Mouse (Mus musculus) kidney, postnatal 36 days (tissue): ENCODE results near the gene Cpa4.

Source experiments
- DNase-seq, 2 experiments: peaks; one replicate each; pipeline ENCODE4 v3.0.0; 2021 to 2022; ENCODE audit warnings: mixed read lengths in 2 of 2

Cpa4 gene

GRCm38 (mm10) chr6:30594364-30594763 lies 26.2 kb downstream of the Cpa4 start:
- DNase-seq = no peak

GRCm38 (mm10) chr6:30596230-30596898 lies 28.2 kb downstream of the Cpa4 start:
- no peak for DNase-seq

- peak; percentile 5 to 33 for DNase-seq
Measured at GRCm38 (mm10) chr6:30600033-30600432, 31.9 kb downstream of the Cpa4 start.

GRCm38 (mm10) chr6:30600995-30601394 lies 32.8 kb downstream of the Cpa4 start:
- no peak for DNase-seq

GRCm38 (mm10) chr6:30604342-30604867 lies 36.2 kb downstream of the Cpa4 start:
- DNase-seq = no peak

GRCm38 (mm10) chr6:30605111-30605510 lies 36.9 kb downstream of the Cpa4 start:
- DNase-seq = no peak

- DNase-seq = no peak
Measured at GRCm38 (mm10) chr6:30605672-30606071, 37.5 kb downstream of the Cpa4 start.

GRCm38 (mm10) chr6:30610710-30611109 lies 42.5 kb downstream of the Cpa4 start, which contains the start of gene Cpa5:
Gene Cpa5, plus strand, starts transcription at chr6:30611010.
- no peak for DNase-seq

- DNase-seq = no peak
Measured at GRCm38 (mm10) chr6:30611212-30611611, 43.0 kb downstream of the Cpa4 start.

- DNase-seq = no peak
Measured at GRCm38 (mm10) chr6:30614251-30614650, 46.1 kb downstream of the Cpa4 start.

- DNase-seq = no peak
Measured at GRCm38 (mm10) chr6:30615741-30616140, 47.6 kb downstream of the Cpa4 start.

GRCm38 (mm10) chr6:30616491-30616941 lies 48.3 kb downstream of the Cpa4 start:
- DNase-seq = no peak

GRCm38 (mm10) chr6:30617020-30617958 lies 49.1 kb downstream of the Cpa4 start:
- DNase-seq = peak; percentile 8 to 34

GRCm38 (mm10) chr6:30617959-30618590 lies 49.9 kb downstream of the Cpa4 start:
- no peak for DNase-seq

- no peak for DNase-seq
Measured at GRCm38 (mm10) chr6:30618735-30619134, 50.6 kb downstream of the Cpa4 start.

- DNase-seq = no peak
Measured at GRCm38 (mm10) chr6:30619606-30620005, 51.4 kb downstream of the Cpa4 start.

- no peak for DNase-seq
Measured at GRCm38 (mm10) chr6:30620591-30620990, 52.4 kb downstream of the Cpa4 start.

- DNase-seq = no peak
Measured at GRCm38 (mm10) chr6:30620994-30621393, 52.8 kb downstream of the Cpa4 start.

GRCm38 (mm10) chr6:30621986-30622389 lies 53.8 kb downstream of the Cpa4 start:
- no peak for DNase-seq

GRCm38 (mm10) chr6:30624763-30625162 lies 56.6 kb downstream of the Cpa4 start:
- no peak for DNase-seq

GRCm38 (mm10) chr6:30628152-30628551 lies 60.0 kb downstream of the Cpa4 start:
- no peak for DNase-seq

GRCm38 (mm10) chr6:30629989-30630388 lies 61.8 kb downstream of the Cpa4 start:
- no peak for DNase-seq

GRCm38 (mm10) chr6:30635361-30635862 lies 67.2 kb downstream of the Cpa4 start:
- DNase-seq = no peak
